Mouse (Mus musculus): Measurements from ENCODE around the gene Flt1. TPM values are rescaled to one million over a fixed set of nuclear protein-coding genes. Genes with fewer than 3 reads are reported as not detected.

The Flt1 gene
- polyA plus RNA-seq, 1 experiment from 2014 or later: 21.4 TPM

- Histone ChIP-seq H3K9me3 (replicated peaks; ENCODE audit: control insufficient read depth, low read length) (peaks cover 3% of the 10 kb centered on the region; the same call in 1 of the 2 replicates), H3K9ac (ENCODE audit: low read length) (no peak overlapping the region), H3K4me2 (ENCODE audit: low read depth, low read length) (no peak overlapping the region), H3K36me3 (ENCODE audit: control insufficient read depth, insufficient read depth) (no peaks in the 10 kb centered on the region), H3K27ac (ENCODE audit: low read length) (no peak overlapping the region), H3K4me3 (ENCODE audit: low read length) (no peak overlapping the region), H3K4me1 (ENCODE audit: control insufficient read depth, insufficient read depth, low read length) (no peaks in the 10 kb centered on the region; the same call in 1 of the 2 replicates), H3K27me3 (ENCODE audit: control insufficient read depth, insufficient read depth, low read length) (peaks cover 17% of the 10 kb centered on the region)
- WGBS: 73% methylated on average over 5 of the region's 5 CpGs
- ATAC-seq (replicated peaks; ENCODE audit: extremely low read depth, insufficient read depth, low FRiP score): no peak
Measured at GRCm38 (mm10) chr5:147732926-147733325, 7.1 kb upstream of the Flt1 start.

GRCm38 (mm10) chr5:147727481-147727880, 1.7 kb upstream of the Flt1 start:
- no peak for ATAC-seq (replicated peaks; ENCODE audit: extremely low read depth, insufficient read depth, low FRiP score)
- Histone ChIP-seq H3K27me3 (ENCODE audit: control insufficient read depth, insufficient read depth, low read length) (peaks cover 51% of the 10 kb centered on the region), H3K27ac (ENCODE audit: low read length) (no peak overlapping the region), H3K9me3 (replicated peaks; ENCODE audit: control insufficient read depth, low read length) (no peaks in the 10 kb centered on the region), H3K9ac (ENCODE audit: low read length) (no peak overlapping the region), H3K4me1 (ENCODE audit: control insufficient read depth, insufficient read depth, low read length) (peaks cover 12% of the 10 kb centered on the region), H3K4me3 (ENCODE audit: low read length) (no peak overlapping the region), H3K4me2 (ENCODE audit: low read depth, low read length) (no peak overlapping the region), H3K36me3 (ENCODE audit: control insufficient read depth, insufficient read depth) (no peaks in the 10 kb centered on the region)
- 33% methylated on average over 12 of the region's 12 CpGs for WGBS

DNA sequence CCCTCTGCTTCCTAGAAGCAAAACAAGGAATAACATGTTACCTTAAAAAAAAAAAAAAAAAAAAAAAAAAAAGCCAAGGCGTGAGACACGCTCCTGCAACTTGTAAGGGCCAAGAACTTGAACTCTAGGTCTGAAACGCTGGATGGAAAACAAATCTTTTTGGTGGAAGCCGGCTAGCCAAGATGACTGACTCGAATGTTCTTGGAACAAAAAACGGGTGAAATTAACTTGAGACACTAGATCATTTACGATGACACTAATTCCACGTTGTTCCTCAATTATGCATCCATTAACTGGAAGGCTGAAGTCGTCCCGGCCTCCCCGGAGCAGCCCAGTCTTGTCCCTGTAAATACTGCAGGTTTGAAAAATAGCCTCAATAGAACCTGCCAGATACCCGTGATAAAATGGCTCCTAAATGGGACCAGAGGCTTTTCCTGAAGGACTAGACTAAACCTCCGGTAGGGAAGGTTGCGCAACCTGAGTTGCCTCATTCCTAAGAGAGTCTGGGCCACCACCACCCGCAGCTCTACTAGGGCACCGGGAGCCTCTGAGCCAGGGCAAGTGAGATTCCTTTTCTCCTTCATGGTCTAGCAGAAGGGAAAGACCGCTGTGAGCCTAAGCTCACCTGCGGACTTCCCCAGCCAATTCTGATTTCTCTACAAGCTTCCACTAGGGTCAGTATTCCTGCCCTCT, 1.0 kb upstream of the Flt1 start:
- Histone ChIP-seq H3K4me3 (ENCODE audit: low read length) (peak overlapping the region; percentile 71), H3K36me3 (ENCODE audit: control insufficient read depth, insufficient read depth) (no peaks in the 10 kb centered on the region), H3K4me2 (ENCODE audit: low read depth, low read length) (peak overlapping the region; percentile 90), H3K27me3 (ENCODE audit: control insufficient read depth, insufficient read depth, low read length) (peaks cover 54% of the 10 kb centered on the region), H3K9ac (ENCODE audit: low read length) (no peak overlapping the region), H3K9me3 (replicated peaks; ENCODE audit: control insufficient read depth, low read length) (no peaks in the 10 kb centered on the region), H3K4me1 (ENCODE audit: control insufficient read depth, insufficient read depth, low read length) (peaks cover 12% of the 10 kb centered on the region), H3K27ac (ENCODE audit: low read length) (no peak overlapping the region)
- 4% methylated on average over 18 of the region's 18 CpGs for WGBS
- no peak for ATAC-seq (replicated peaks; ENCODE audit: extremely low read depth, insufficient read depth, low FRiP score)

- peak overlapping the region; percentile 76 for H3K27ac ChIP-seq (ENCODE audit: low read length)
- peak overlapping the region; percentile 90 for H3K4me2 ChIP-seq (ENCODE audit: low read depth, low read length)
- WGBS: under 1% methylated on average over 69 of the region's 69 CpGs
- H3K4me3 ChIP-seq (ENCODE audit: low read length): peak overlapping the region; percentile 71
- H3K4me1 ChIP-seq (ENCODE audit: control insufficient read depth, insufficient read depth, low read length): peaks cover 12% of the 10 kb centered on the region
- no peaks in the 10 kb centered on the region for H3K36me3 ChIP-seq (ENCODE audit: control insufficient read depth, insufficient read depth)
- peak; percentile 39 for ATAC-seq (replicated peaks; ENCODE audit: extremely low read depth, insufficient read depth, low FRiP score)
- peaks cover 58% of the 10 kb centered on the region for H3K27me3 ChIP-seq (ENCODE audit: control insufficient read depth, insufficient read depth, low read length)
- H3K9me3 ChIP-seq (replicated peaks; ENCODE audit: control insufficient read depth, low read length): no peaks in the 10 kb centered on the region
- H3K9ac ChIP-seq (ENCODE audit: low read length): peak overlapping the region; percentile 63
Measured at GRCm38 (mm10) chr5:147724945-147725830, 623 bp downstream of the Flt1 start.

- no peaks in the 10 kb centered on the region for H3K36me3 ChIP-seq (ENCODE audit: control insufficient read depth, insufficient read depth)
- no peak for ATAC-seq (replicated peaks; ENCODE audit: extremely low read depth, insufficient read depth, low FRiP score)
- H3K9ac ChIP-seq (ENCODE audit: low read length): peak overlapping the region; percentile 63
- H3K4me2 ChIP-seq (ENCODE audit: low read depth, low read length): peak overlapping the region; percentile 90
- no peak overlapping the region for H3K27ac ChIP-seq (ENCODE audit: low read length)
- WGBS: 1% methylated on average over 14 of the region's 14 CpGs
- H3K4me3 ChIP-seq (ENCODE audit: low read length): peak overlapping the region; percentile 71
- H3K9me3 ChIP-seq (replicated peaks; ENCODE audit: control insufficient read depth, low read length): no peaks in the 10 kb centered on the region
- peaks cover 12% of the 10 kb centered on the region for H3K4me1 ChIP-seq (ENCODE audit: control insufficient read depth, insufficient read depth, low read length)
- H3K27me3 ChIP-seq (ENCODE audit: control insufficient read depth, insufficient read depth, low read length): peaks cover 57% of the 10 kb centered on the region
Measured at GRCm38 (mm10) chr5:147724391-147724790, 1.4 kb downstream of the Flt1 start.

DNA sequence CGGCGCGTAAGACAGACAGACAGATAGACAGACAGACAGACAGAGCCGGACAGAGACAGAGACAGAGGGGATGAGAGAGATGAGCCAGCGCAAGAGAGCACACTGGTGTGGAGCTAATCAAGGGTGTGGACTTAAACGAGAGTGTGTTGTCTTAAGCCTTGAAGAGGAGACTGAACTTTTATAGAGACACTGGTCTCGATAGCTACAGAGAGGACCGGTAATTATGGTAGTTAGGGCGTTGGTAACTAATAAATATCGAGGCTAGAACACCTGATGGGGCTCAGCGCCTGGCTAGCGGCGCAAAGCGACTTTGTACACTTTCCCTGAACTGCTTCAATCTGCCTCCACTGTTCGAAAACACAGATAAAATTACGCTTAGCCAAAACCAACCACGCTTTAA, 2.0 kb downstream of the Flt1 start:
- Histone ChIP-seq H3K4me2 (ENCODE audit: low read depth, low read length) (peak overlapping the region; percentile 42), H3K36me3 (ENCODE audit: control insufficient read depth, insufficient read depth) (no peaks in the 10 kb centered on the region), H3K9ac (ENCODE audit: low read length) (peak overlapping the region; percentile 41), H3K4me3 (ENCODE audit: low read length) (peak overlapping the region; percentile 44), H3K27ac (ENCODE audit: low read length) (no peak overlapping the region; the same call in 1 of the 2 replicates), H3K27me3 (ENCODE audit: control insufficient read depth, insufficient read depth, low read length) (peaks cover 54% of the 10 kb centered on the region), H3K9me3 (replicated peaks; ENCODE audit: control insufficient read depth, low read length) (no peaks in the 10 kb centered on the region), H3K4me1 (ENCODE audit: control insufficient read depth, insufficient read depth, low read length) (peaks cover 12% of the 10 kb centered on the region)
- ATAC-seq (replicated peaks; ENCODE audit: extremely low read depth, insufficient read depth, low FRiP score): no peak
- 12% methylated on average over 17 of the region's 17 CpGs for WGBS

- Histone ChIP-seq H3K9ac (ENCODE audit: low read length) (no peak overlapping the region), H3K36me3 (ENCODE audit: control insufficient read depth, insufficient read depth) (no peaks in the 10 kb centered on the region), H3K27ac (ENCODE audit: low read length) (no peak overlapping the region), H3K4me1 (ENCODE audit: control insufficient read depth, insufficient read depth, low read length) (peaks cover 12% of the 10 kb centered on the region), H3K9me3 (replicated peaks; ENCODE audit: control insufficient read depth, low read length) (no peaks in the 10 kb centered on the region), H3K27me3 (ENCODE audit: control insufficient read depth, insufficient read depth, low read length) (peaks cover 33% of the 10 kb centered on the region), H3K4me2 (ENCODE audit: low read depth, low read length) (peak overlapping the region; percentile 38), H3K4me3 (ENCODE audit: low read length) (no peak overlapping the region; the same call in 1 of the 2 replicates)
- ATAC-seq (replicated peaks; ENCODE audit: extremely low read depth, insufficient read depth, low FRiP score): 0 out of 2 replicates have a peak, but pooled peaks have one; percentile 28
- WGBS: 25% methylated on average over 8 of the region's 8 CpGs
Measured at GRCm38 (mm10) chr5:147721438-147721837, 4.4 kb downstream of the Flt1 start.

DNA sequence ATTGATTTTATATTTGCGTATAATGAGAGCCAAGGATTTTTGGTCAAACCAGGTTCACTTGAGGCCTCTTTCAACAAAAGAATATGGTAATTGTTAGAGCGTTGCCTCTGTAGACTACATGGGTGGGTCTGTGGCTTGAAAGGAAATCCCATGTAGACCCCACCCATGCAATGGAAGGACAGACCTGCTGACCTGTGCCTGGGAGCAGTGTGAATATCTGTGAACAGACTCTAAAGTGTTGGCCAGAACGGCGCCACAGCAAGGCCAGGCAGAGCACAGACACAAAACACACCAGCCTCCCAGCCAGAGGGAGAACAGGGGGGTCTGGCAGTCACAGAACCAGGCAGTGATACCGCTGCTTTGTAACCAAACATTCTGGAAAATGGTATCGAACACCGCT, 7.5 kb downstream of the Flt1 start:
- Histone ChIP-seq H3K27ac (ENCODE audit: low read length) (no peak overlapping the region), H3K9me3 (replicated peaks; ENCODE audit: control insufficient read depth, low read length) (no peaks in the 10 kb centered on the region), H3K36me3 (ENCODE audit: control insufficient read depth, insufficient read depth) (no peaks in the 10 kb centered on the region), H3K27me3 (ENCODE audit: control insufficient read depth, insufficient read depth, low read length) (peaks cover 16% of the 10 kb centered on the region), H3K4me3 (ENCODE audit: low read length) (no peak overlapping the region), H3K9ac (ENCODE audit: low read length) (no peak overlapping the region), H3K4me2 (ENCODE audit: low read depth, low read length) (no peak overlapping the region), H3K4me1 (ENCODE audit: control insufficient read depth, insufficient read depth, low read length) (no peaks in the 10 kb centered on the region; the same call in 1 of the 2 replicates)
- no peak for ATAC-seq (replicated peaks; ENCODE audit: extremely low read depth, insufficient read depth, low FRiP score)
- 84% methylated on average over 7 of the region's 7 CpGs for WGBS
